Mouse (Mus musculus): ENCODE results near the gene Chst5. TPM values are rescaled to one million over a fixed set of nuclear protein-coding genes. Genes with fewer than 3 reads are reported as not detected.
A peak's percentile ranks its signal among the peaks of the same experiment; 100 is the strongest.

The Chst5 gene
- polyA plus RNA-seq, 1 experiment = 7.1 TPM

DNA sequence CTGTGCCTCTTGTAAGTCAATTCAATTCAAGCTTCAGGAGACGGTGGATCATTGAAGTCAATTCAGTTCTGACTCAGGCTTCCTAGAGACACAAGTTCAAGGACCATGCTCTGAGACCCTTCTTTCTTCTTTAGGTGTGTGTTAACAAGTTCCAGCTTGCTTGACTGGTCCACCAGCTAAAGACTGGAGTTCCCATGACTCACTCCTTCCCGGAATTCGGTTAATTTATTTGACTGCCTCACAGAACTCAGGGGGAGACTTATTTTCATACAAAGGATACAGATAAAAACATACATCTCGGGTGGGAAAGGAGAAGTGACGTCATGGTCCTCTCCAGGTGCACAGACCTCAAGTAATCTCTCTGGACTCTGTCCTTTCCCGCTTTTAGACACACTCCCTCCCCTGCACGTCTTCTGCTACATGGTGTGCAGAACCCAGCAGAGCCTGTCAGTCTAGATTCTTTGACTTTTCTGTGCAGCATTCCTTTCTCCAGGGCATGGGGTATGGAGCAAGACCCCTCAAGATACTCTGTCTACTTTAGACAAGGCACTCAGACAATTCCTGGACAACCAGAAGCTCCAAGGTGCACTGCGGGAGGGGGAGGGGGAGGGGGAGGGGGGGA lies 4.6 kb downstream of the Chst5 start:
- 33% methylated on average over 8 of the region's 8 CpGs for WGBS
- Histone ChIP-seq H3K4me3 (replicated peaks; ENCODE audit: extremely low read depth, low read depth, low read length) (no peak overlapping the region), H3K4me1 (ENCODE audit: control insufficient read depth, insufficient read depth, low read length) (no peaks in the 10 kb centered on the region; the same call in 1 of the 2 replicates)
- no peak for DNase-seq
- no peak for TF ChIP-seq CTCF (IDR thresholded peaks at IDR 0.05; ENCODE audit: insufficient read depth, low read length)
- TF ChIP-seq POLR2A (IDR thresholded peaks at IDR 0.05; ENCODE audit: borderline replicate concordance, extremely low read depth, low read depth, low read length) = no peak

DNA sequence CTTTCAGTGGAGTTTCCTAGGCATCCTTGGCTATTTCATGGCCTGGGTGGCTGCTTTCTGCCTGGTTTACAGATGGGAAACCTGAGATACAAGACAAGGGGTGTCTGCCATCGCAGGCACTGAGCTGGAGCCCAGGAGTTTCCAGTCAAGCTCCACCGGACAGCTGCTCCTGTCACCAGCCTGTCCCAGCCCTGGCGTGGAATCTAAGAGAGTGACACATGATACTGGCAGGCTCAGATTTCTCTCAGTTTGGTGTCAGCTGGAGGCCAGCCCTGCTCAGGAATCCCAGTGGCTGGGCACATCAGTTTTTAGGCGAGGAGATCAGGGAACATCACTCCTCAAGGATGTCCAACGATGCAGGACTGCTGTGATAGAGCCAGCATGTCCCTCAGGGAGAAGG lies 8.2 kb downstream of the Chst5 start:
- no peak overlapping the region for H3K4me3 ChIP-seq (replicated peaks; ENCODE audit: extremely low read depth, low read depth, low read length)
- no peak for DNase-seq
- TF ChIP-seq CTCF (IDR thresholded peaks at IDR 0.05; ENCODE audit: insufficient read depth, low read length) (no peak), POLR2A (IDR thresholded peaks at IDR 0.05; ENCODE audit: borderline replicate concordance, extremely low read depth, low read depth, low read length) (no peak)
- 33% methylated on average over 5 of the region's 5 CpGs for WGBS
- H3K4me1 ChIP-seq (ENCODE audit: control insufficient read depth, insufficient read depth, low read length) = no peaks in the 10 kb centered on the region; the same call in 1 of the 2 replicates

DNA sequence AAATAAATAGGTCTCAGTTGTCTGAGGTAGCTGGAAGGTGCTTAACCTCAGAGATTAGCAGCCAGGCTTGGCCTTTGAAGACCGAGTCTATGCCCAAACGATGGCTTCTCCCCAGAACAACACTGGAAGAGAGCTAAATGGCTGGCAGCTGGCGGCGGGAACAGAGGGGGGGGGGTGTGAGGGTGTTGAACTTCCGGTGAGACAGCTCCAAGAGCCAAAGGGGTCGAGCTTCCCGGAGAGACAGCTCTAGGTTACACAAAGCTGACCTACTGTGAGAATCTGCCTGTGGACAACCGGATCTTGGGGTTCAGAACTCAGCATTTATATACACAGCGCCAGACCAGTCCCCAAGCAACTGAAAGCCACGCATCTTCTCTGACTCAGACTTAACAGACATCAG lies 11.7 kb downstream of the Chst5 start:
- H3K4me3 ChIP-seq (replicated peaks; ENCODE audit: extremely low read depth, low read depth, low read length) = no peak overlapping the region
- WGBS = 36% methylated on average over 10 of the region's 10 CpGs
- DNase-seq = no peak
- TF ChIP-seq POLR2A (IDR thresholded peaks at IDR 0.05; ENCODE audit: borderline replicate concordance, extremely low read depth, low read depth, low read length) = no peak
- TF ChIP-seq CTCF (IDR thresholded peaks at IDR 0.05; ENCODE audit: insufficient read depth, low read length) = no peak
- H3K4me1 ChIP-seq (ENCODE audit: control insufficient read depth, insufficient read depth, low read length) = no peaks in the 10 kb centered on the region

DNA sequence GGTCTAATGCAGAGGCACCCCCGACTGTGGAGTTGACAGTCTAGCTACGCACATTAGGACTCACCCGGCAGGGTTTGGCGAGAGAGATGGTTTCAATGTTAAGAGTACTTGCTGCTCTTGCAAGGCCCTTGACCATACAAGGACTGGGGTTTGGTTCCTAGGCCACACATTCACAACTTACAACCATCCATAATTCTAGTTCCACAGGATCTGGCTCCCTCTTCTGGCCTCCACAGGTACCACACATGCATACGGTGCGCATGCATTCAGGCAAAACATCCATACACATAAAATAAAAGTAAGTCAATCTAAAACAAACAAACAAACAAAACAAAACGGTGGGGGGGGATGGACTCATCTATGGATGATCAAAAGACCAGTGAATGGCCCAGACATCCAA lies 15.3 kb downstream of the Chst5 start:
- TF ChIP-seq CTCF (IDR thresholded peaks at IDR 0.05; ENCODE audit: insufficient read depth, low read length) = peak; percentile 39; the same call in 1 of the 2 replicates
- TF ChIP-seq POLR2A (IDR thresholded peaks at IDR 0.05; ENCODE audit: borderline replicate concordance, extremely low read depth, low read depth, low read length) = no peak
- Histone ChIP-seq H3K4me3 (replicated peaks; ENCODE audit: extremely low read depth, low read depth, low read length) (no peak overlapping the region), H3K4me1 (ENCODE audit: control insufficient read depth, insufficient read depth, low read length) (peaks cover 8% of the 10 kb centered on the region)
- DNase-seq = no peak
- 87% methylated on average over 7 of the region's 7 CpGs for WGBS

DNA sequence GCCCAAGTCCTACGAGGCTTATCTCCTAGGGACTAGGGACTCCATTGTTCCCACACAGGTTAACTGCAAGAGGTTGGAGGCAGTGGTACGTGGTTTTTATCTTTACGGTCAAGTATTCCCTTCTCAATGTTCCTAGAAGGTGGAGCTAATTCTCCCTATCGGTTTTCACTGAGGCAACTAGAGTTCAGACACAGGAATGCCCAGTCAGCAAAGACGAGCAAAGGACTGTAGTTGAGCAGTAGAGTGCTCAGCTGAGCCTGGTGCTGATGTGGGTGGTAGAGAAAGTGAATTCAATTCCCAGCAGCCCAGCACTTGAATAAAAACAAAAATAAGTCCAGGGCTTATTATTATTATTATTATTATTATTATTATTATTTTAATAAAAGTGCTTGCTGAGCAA lies 17.6 kb downstream of the Chst5 start:
- Histone ChIP-seq H3K4me1 (ENCODE audit: control insufficient read depth, insufficient read depth, low read length) (peaks cover 8% of the 10 kb centered on the region), H3K4me3 (replicated peaks; ENCODE audit: extremely low read depth, low read depth, low read length) (no peak overlapping the region)
- TF ChIP-seq CTCF (IDR thresholded peaks at IDR 0.05; ENCODE audit: insufficient read depth, low read length) = no peak
- TF ChIP-seq POLR2A (IDR thresholded peaks at IDR 0.05; ENCODE audit: borderline replicate concordance, extremely low read depth, low read depth, low read length) = no peak
- DNase-seq = no peak
- 53% methylated on average over 5 of the region's 5 CpGs for WGBS

DNA sequence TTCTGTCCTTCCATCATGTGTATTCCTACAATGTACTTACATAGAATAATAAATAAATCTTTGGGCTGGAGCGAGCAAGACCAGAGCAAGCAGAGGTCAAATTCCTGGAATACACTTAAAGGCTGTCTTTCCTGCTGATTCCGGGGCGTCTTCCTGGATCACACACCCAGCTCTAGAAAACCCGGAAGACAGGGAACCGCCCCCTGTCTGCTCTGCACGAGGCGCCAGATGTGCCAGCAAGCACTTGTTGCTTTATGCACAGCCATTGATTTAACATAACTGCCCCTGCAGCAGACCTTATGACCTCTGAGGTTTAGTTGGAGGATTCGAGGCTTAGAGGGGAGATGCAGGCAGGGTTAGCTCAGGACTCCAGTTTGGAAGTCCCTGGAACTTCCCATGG lies 18.3 kb downstream of the Chst5 start:
- TF ChIP-seq CTCF (IDR thresholded peaks at IDR 0.05; ENCODE audit: insufficient read depth, low read length) = no peak
- TF ChIP-seq POLR2A (IDR thresholded peaks at IDR 0.05; ENCODE audit: borderline replicate concordance, extremely low read depth, low read depth, low read length) = no peak
- H3K4me1 ChIP-seq (ENCODE audit: control insufficient read depth, insufficient read depth, low read length) = peaks cover 8% of the 10 kb centered on the region
- WGBS = 3% methylated on average over 8 of the region's 8 CpGs
- H3K4me3 ChIP-seq (replicated peaks; ENCODE audit: extremely low read depth, low read depth, low read length) = no peak overlapping the region
- no peak for DNase-seq

DNA sequence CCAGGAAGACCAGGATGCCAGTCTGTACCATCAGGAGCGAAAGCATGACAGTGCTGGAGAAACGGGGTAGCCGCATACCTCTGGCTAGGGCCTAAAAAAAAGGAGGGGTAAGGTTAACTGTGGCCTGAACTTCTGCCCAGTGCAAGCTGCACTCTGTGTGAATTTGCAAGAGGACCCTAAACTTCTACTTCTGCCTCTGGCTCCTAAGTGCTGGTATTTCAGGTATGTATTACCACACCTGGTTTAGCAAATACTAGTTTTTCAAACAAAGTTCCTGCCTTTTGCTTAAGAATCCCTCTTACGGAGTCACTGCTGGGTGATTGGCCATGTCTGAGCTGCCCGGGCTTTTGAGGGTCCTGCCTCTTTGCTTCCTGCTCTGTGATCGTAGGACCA lies 19.3 kb downstream of the Chst5 start:
- WGBS = 57% methylated on average over 6 of the region's 6 CpGs
- Histone ChIP-seq H3K4me1 (ENCODE audit: control insufficient read depth, insufficient read depth, low read length) (peaks cover 8% of the 10 kb centered on the region), H3K4me3 (replicated peaks; ENCODE audit: extremely low read depth, low read depth, low read length) (no peak overlapping the region)
- TF ChIP-seq POLR2A (IDR thresholded peaks at IDR 0.05; ENCODE audit: borderline replicate concordance, extremely low read depth, low read depth, low read length) = no peak
- TF ChIP-seq CTCF (IDR thresholded peaks at IDR 0.05; ENCODE audit: insufficient read depth, low read length) = no peak
- DNase-seq = no peak

DNA sequence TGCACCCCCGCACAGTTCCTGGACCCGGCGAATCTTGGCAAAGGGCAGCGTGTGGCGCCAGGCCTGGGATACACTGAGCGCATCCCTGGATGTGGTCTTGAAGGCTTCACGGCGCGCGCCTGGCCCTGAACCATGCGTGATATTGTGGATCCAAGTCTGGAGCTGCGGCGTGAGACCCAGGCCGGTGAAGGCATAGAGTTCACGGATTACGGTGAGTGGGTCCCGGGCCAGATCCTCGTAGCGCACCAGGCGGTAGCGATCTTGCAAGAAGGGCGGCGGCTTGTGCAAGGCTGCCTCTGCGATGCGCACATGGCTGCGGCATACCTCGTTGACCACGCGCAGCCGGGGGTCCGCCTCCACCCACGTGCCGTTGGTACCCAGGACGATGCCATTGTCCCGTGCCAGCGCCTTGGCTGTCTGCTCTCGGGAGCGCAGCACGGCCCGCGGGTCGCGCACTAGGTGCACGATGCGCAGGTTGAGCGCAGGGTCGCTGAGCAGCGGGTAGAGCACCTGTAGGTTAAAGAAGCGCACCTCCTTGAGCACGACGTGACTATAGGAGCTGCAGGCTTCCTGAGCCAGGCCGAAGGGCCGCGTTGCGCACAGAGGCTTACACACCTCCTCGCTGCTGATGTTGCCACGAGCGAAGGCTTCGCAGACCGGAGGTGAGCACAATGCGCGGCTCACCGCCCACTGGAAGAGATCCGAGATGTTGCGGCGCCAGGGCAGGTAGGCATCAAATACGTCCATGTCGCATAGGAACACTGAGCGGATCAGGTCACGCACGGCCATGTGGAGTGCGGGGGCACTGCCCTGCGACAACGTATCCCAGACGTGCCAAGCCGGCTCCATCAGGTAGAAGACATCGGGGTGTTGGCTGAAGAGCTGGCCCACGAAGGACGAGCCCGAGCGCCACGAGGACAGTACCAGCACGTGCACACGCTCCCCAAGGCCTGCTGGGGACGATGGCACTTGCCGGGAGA lies 20.0 kb downstream of the Chst5 start:
- WGBS = 19% methylated on average over 86 of the region's 86 CpGs
- DNase-seq = no peak
- TF ChIP-seq CTCF (IDR thresholded peaks at IDR 0.05; ENCODE audit: insufficient read depth, low read length) (no peak), POLR2A (IDR thresholded peaks at IDR 0.05; ENCODE audit: borderline replicate concordance, extremely low read depth, low read depth, low read length) (no peak)
- Histone ChIP-seq H3K4me1 (ENCODE audit: control insufficient read depth, insufficient read depth, low read length) (peaks cover 8% of the 10 kb centered on the region), H3K4me3 (replicated peaks; ENCODE audit: extremely low read depth, low read depth, low read length) (no peak overlapping the region)

DNA sequence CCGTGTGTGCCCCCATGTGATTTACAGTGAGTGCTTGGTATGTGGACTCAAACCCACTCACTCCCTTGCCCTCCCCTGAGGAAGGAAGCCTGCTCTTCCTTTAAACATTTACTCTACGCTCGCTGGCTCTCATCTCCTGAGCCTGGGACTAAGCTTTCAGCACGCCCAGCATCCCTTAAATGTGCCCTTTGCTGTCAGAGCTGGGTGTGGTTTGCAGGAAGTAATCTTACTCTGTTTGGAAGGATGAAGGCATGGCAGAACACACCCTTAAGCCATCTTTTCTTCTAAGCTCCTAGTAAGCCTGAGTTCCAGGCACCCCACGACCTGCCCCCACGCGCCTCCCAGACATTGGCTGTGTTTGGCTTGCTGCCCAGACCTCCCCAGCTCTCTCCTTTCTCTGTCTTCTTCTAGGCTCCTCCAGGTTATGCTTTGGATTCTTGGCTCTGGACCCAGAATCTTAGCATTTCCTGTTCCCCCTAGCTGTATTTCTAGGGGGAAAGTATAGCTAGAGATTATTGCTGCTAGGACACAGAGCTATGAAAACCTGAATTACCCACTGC lies 22.1 kb downstream of the Chst5 start:
- no peak for TF ChIP-seq POLR2A (IDR thresholded peaks at IDR 0.05; ENCODE audit: borderline replicate concordance, extremely low read depth, low read depth, low read length)
- no peak for TF ChIP-seq CTCF (IDR thresholded peaks at IDR 0.05; ENCODE audit: insufficient read depth, low read length)
- Histone ChIP-seq H3K4me1 (ENCODE audit: control insufficient read depth, insufficient read depth, low read length) (peaks cover 8% of the 10 kb centered on the region), H3K4me3 (replicated peaks; ENCODE audit: extremely low read depth, low read depth, low read length) (no peak overlapping the region)
- 9% methylated on average over 7 of the region's 7 CpGs for WGBS
- DNase-seq = no peak
